Mouse (Mus musculus): ENCODE data around the gene Apcs. TPM values are rescaled to one million over a fixed set of nuclear protein-coding genes. Genes with fewer than 3 reads are reported as not detected.

The Apcs gene
- polyA plus RNA-seq, 1 experiment from 2014 or later = 14.0 TPM

GRCm38 (mm10) chr1:172876675-172877074, 18.2 kb downstream of the Apcs start:
- Histone ChIP-seq H3K4me1 (replicated peaks; ENCODE audit: control insufficient read depth, insufficient read depth, low read length) (no peaks in the 10 kb centered on the region), H3K9me3 (ENCODE audit: control insufficient read depth) (no peaks in the 10 kb centered on the region), H3K27me3 (replicated peaks; ENCODE audit: control insufficient read depth, insufficient read depth, low read length) (no peaks in the 10 kb centered on the region), H3K36me3 (ENCODE audit: control insufficient read depth, insufficient read depth) (no peaks in the 10 kb centered on the region), H3K4me2 (replicated peaks; ENCODE audit: low read depth) (no peak overlapping the region), H3K27ac (ENCODE audit: low read depth, low read length) (no peak overlapping the region), H3K4me3 (ENCODE audit: low read depth, low read length) (no peak overlapping the region), H3K9ac (ENCODE audit: low read depth, low read length) (no peak overlapping the region)
- WGBS = 81% methylated on average over 1 of the region's 1 CpGs
- ATAC-seq = no peak
- no peak for TF ChIP-seq CTCF (IDR thresholded peaks at IDR 0.05; ENCODE audit: low read depth)

- no peak for TF ChIP-seq CTCF (IDR thresholded peaks at IDR 0.05; ENCODE audit: low read depth)
- Histone ChIP-seq H3K9me3 (ENCODE audit: control insufficient read depth) (no peaks in the 10 kb centered on the region), H3K9ac (ENCODE audit: low read depth, low read length) (no peak overlapping the region), H3K27ac (ENCODE audit: low read depth, low read length) (no peak overlapping the region), H3K4me1 (replicated peaks; ENCODE audit: control insufficient read depth, insufficient read depth, low read length) (no peaks in the 10 kb centered on the region), H3K4me2 (replicated peaks; ENCODE audit: low read depth) (no peak overlapping the region), H3K27me3 (replicated peaks; ENCODE audit: control insufficient read depth, insufficient read depth, low read length) (no peaks in the 10 kb centered on the region), H3K4me3 (ENCODE audit: low read depth, low read length) (no peak overlapping the region), H3K36me3 (ENCODE audit: control insufficient read depth, insufficient read depth) (no peaks in the 10 kb centered on the region)
- WGBS = 72% methylated on average over 4 of the region's 4 CpGs
- no peak for ATAC-seq
Measured at GRCm38 (mm10) chr1:172875265-172875664, 19.6 kb downstream of the Apcs start.

- no peak for ATAC-seq
- no peaks in the 10 kb centered on the region for H3K9me3 ChIP-seq (ENCODE audit: control insufficient read depth)
- 90% methylated on average over 2 of the region's 2 CpGs for WGBS
- H3K27me3 ChIP-seq (replicated peaks; ENCODE audit: control insufficient read depth, insufficient read depth, low read length) = no peaks in the 10 kb centered on the region
- TF ChIP-seq CTCF (IDR thresholded peaks at IDR 0.05; ENCODE audit: low read depth) = no peak
- no peaks in the 10 kb centered on the region for H3K36me3 ChIP-seq (ENCODE audit: control insufficient read depth, insufficient read depth)
- no peak overlapping the region for H3K4me2 ChIP-seq (replicated peaks; ENCODE audit: low read depth)
- H3K9ac ChIP-seq (ENCODE audit: low read depth, low read length) = no peak overlapping the region
- no peak overlapping the region for H3K4me3 ChIP-seq (ENCODE audit: low read depth, low read length)
- no peak overlapping the region for H3K27ac ChIP-seq (ENCODE audit: low read depth, low read length)
- H3K4me1 ChIP-seq (replicated peaks; ENCODE audit: control insufficient read depth, insufficient read depth, low read length) = no peaks in the 10 kb centered on the region
Measured at GRCm38 (mm10) chr1:172848171-172848570, 46.7 kb downstream of the Apcs start.

GRCm38 (mm10) chr1:172847044-172847761, 47.6 kb downstream of the Apcs start:
- WGBS = 81% methylated on average over 2 of the region's 2 CpGs
- no peak for ATAC-seq
- Histone ChIP-seq H3K27ac (ENCODE audit: low read depth, low read length) (no peak overlapping the region), H3K9me3 (ENCODE audit: control insufficient read depth) (no peaks in the 10 kb centered on the region), H3K4me1 (replicated peaks; ENCODE audit: control insufficient read depth, insufficient read depth, low read length) (no peaks in the 10 kb centered on the region), H3K4me3 (ENCODE audit: low read depth, low read length) (no peak overlapping the region), H3K9ac (ENCODE audit: low read depth, low read length) (no peak overlapping the region), H3K27me3 (replicated peaks; ENCODE audit: control insufficient read depth, insufficient read depth, low read length) (no peaks in the 10 kb centered on the region), H3K36me3 (ENCODE audit: control insufficient read depth, insufficient read depth) (no peaks in the 10 kb centered on the region), H3K4me2 (replicated peaks; ENCODE audit: low read depth) (no peak overlapping the region)
- TF ChIP-seq CTCF (IDR thresholded peaks at IDR 0.05; ENCODE audit: low read depth) = no peak

Other genes with a start within 250 kb of the Apcs start
- 0.12 and 0.17 TPM in 2 replicates for gene Crp, start 197.0 kb downstream of the Apcs start, polyA plus RNA-seq (2015; fragmentation: Nextera tagmentation; extraction: Ambion mirVana)
- not detected in 2 replicates for gene Olfr16, start 55.4 kb upstream of the Apcs start, polyA plus RNA-seq (2015; fragmentation: Nextera tagmentation; extraction: Ambion mirVana)
- not detected in 2 replicates for gene Olfr1408, start 242.3 kb upstream of the Apcs start, polyA plus RNA-seq (2015; fragmentation: Nextera tagmentation; extraction: Ambion mirVana)

All from intestine, postnatal 0 days (tissue).